Mouse (Mus musculus): ENCODE data around the gene Bbc3. TPM values are rescaled to one million over a fixed set of nuclear protein-coding genes. Genes with fewer than 3 reads are reported as not detected.

Bbc3 gene
- polyA plus RNA-seq, 1 experiment, result 13.2 TPM

Other genes starting within 250 kb of the Bbc3 start
- gene Zfp541, start 246.6 kb upstream of the Bbc3 start, polyA plus RNA-seq (2012; rRNA removed), result 0.19 and 0.36 TPM in 2 replicates
- 234 and 275 TPM in 2 replicates for gene Napa, start 209.9 kb upstream of the Bbc3 start, polyA plus RNA-seq (2012; rRNA removed)
- gene Kptn, start 188.5 kb upstream of the Bbc3 start, polyA plus RNA-seq (2012; rRNA removed), result 29.9 and 30.9 TPM in 2 replicates
- 0.78 and 1.3 TPM in 2 replicates for gene Slc8a2, start 178.6 kb upstream of the Bbc3 start, polyA plus RNA-seq (2012; rRNA removed)
- gene Meis3, start 133.3 kb upstream of the Bbc3 start, polyA plus RNA-seq (2012; rRNA removed), result 10.8 and 12.4 TPM in 2 replicates
- 18.2 and 20.6 TPM in 2 replicates for gene Dhx34, start 86.4 kb upstream of the Bbc3 start, polyA plus RNA-seq (2012; rRNA removed)
- 0.62 and 0.90 TPM in 2 replicates for gene C5ar2, start 64.2 kb upstream of the Bbc3 start, polyA plus RNA-seq (2012; rRNA removed)
- 15.3 and 16.5 TPM in 2 replicates for gene C5ar1, start 48.9 kb upstream of the Bbc3 start, polyA plus RNA-seq (2012; rRNA removed)
- 37.4 and 49.1 TPM in 2 replicates for gene Inafm1, start 34.8 kb upstream of the Bbc3 start, polyA plus RNA-seq (2012; rRNA removed)
- gene Ccdc9, start 21.6 kb upstream of the Bbc3 start, polyA plus RNA-seq (2012; rRNA removed), result 35.3 and 37.7 TPM in 2 replicates
- 41.0 and 47.9 TPM in 2 replicates for gene Sae1, start 79.4 kb downstream of the Bbc3 start, polyA plus RNA-seq (2012; rRNA removed)
- 26.9 and 30.1 TPM in 2 replicates for gene Zc3h4, start 92.5 kb downstream of the Bbc3 start, polyA plus RNA-seq (2012; rRNA removed)
- 111 and 125 TPM in 2 replicates for gene Tmem160, start 144.4 kb downstream of the Bbc3 start, polyA plus RNA-seq (2012; rRNA removed)
- not detected in 2 replicates for gene Npas1, start 169.3 kb downstream of the Bbc3 start, polyA plus RNA-seq (2012; rRNA removed)

All from gonadal fat pad, adult 2 months (tissue).